15 mouse cellular contexts compared by ENCODE assay signal in the genomic region with DNA sequence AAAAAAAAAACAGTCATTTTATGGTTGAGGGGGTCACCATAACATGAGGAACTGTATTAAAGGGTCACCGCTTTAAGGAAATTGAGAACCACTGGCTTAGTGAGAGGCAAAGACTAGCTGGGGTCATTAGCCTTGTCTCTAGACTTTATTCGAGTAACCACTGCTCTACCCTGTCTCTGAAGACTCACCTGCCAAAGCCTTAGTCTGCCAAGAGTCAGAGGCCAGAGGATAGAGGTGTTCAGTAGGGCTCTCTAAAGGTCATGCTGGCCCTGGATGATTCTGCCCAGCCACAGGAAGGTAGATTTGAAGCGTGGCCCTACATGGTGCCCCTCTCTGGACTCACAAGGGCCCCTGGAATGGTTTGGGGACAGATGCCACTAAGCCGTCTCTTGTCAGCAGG. TPM values are rescaled to one million over a fixed set of nuclear protein-coding genes. Genes with fewer than 3 reads are reported as not detected.
DNase-seq lines count a peak whose midpoint lies in the region; ATAC-seq and TF ChIP-seq lines count a peak whose summit lies in the region.
"Had no signal": no experiment of that assay in that cellular context is flagged by ENCODE, and none has a peak within 500 bp of the region (broad histone marks: within the 10 kb centered on the region; RNA-seq: fewer than 3 reads in every experiment).

No protein-coding gene starts in this region.

- no peak overlapping the region for H3K4me3 ChIP-seq in heart, embryonic 10.5 days
- H3K4me3 ChIP-seq in heart, embryonic 12.5 days = no peak overlapping the region
- no peak overlapping the region for H3K4me3 ChIP-seq in kidney, embryonic 14.5 days (ENCODE audit: low read length)
- H3K4me3 ChIP-seq in lung, postnatal 0 days (ENCODE audit: low read depth, low read length) = no peak overlapping the region
- no peak overlapping the region for H3K4me3 ChIP-seq in stomach, postnatal 0 days (ENCODE audit: low read depth, low read length)
- H3K4me3 ChIP-seq: forebrain, embryonic 15.5 days; myocyte had no signal

- no peak overlapping the region for H3K9ac ChIP-seq in heart, embryonic 12.5 days
- H3K9ac ChIP-seq in kidney, embryonic 14.5 days (ENCODE audit: low read depth, low read length) = no peak overlapping the region
- no peak overlapping the region for H3K9ac ChIP-seq in lung, postnatal 0 days (replicated peaks; ENCODE audit: low read depth)
- no peak overlapping the region for H3K9ac ChIP-seq in stomach, postnatal 0 days (ENCODE audit: low read length)
- H3K9ac ChIP-seq: forebrain, embryonic 15.5 days had no signal

- no peak overlapping the region for H3K4me2 ChIP-seq in heart, embryonic 12.5 days
- no peak overlapping the region for H3K4me2 ChIP-seq in kidney, embryonic 14.5 days (replicated peaks; ENCODE audit: low read depth, low read length)
- no peak overlapping the region for H3K4me2 ChIP-seq in lung, postnatal 0 days (replicated peaks; ENCODE audit: low read depth, low read length)
- no peak overlapping the region for H3K4me2 ChIP-seq in stomach, postnatal 0 days (replicated peaks; ENCODE audit: low read depth)
- H3K4me2 ChIP-seq: forebrain, embryonic 15.5 days; midbrain, embryonic 11.5 days had no signal

- no peak for ATAC-seq in heart, embryonic 12.5 days (ENCODE audit: insufficient number of reproducible peaks, low FRiP score)
- ATAC-seq in kidney, embryonic 14.5 days (ENCODE audit: low FRiP score, low TSS enrichment) = no peak
- no peak for ATAC-seq in lung, postnatal 0 days
- ATAC-seq in stomach, postnatal 0 days (ENCODE audit: low FRiP score, low TSS enrichment) = no peak
- ATAC-seq: forebrain, embryonic 15.5 days had no signal

- H3K27ac ChIP-seq in heart, embryonic 10.5 days = peak overlapping the region; percentile 37; the same call in 1 of the 2 replicates
- no peak overlapping the region for H3K27ac ChIP-seq in heart, embryonic 12.5 days (ENCODE audit: poor library complexity, severe bottlenecking)
- H3K27ac ChIP-seq in kidney, embryonic 14.5 days (ENCODE audit: low read depth, low read length) = peak overlapping the region; percentile 48; the same call in 1 of the 2 replicates
- peak overlapping the region; percentile 82 for H3K27ac ChIP-seq in lung, postnatal 0 days (ENCODE audit: low read length)
- peak overlapping the region; percentile 88 for H3K27ac ChIP-seq in stomach, postnatal 0 days (replicated peaks)
- H3K27ac ChIP-seq: forebrain, embryonic 15.5 days had no signal

- no peak for DNase-seq in heart, embryonic 10.5 days (ENCODE audit: low spot score)
- DNase-seq in kidney, postnatal 4 days = no peak
- no peak for DNase-seq in lung, postnatal 0 days (ENCODE audit: low spot score)
- no peak for DNase-seq in lung, adult 18-20 months
- no peak for DNase-seq in stomach, postnatal 0 days (ENCODE audit: low spot score)
- DNase-seq in yolk sac, embryonic 10.5 days (ENCODE audit: low spot score) = no peak
- DNase-seq: adrenal gland, postnatal 25 days; cerebellum, adult 8-10 months; heart, adult 11 months; thymus, postnatal 25 days had no signal

- H3K27me3 ChIP-seq in heart, embryonic 10.5 days (ENCODE audit: insufficient read depth, poor library complexity, severe bottlenecking) = no peaks in the 10 kb centered on the region
- H3K27me3 ChIP-seq in heart, embryonic 12.5 days (replicated peaks) = no peaks in the 10 kb centered on the region
- H3K27me3 ChIP-seq in kidney, embryonic 14.5 days (ENCODE audit: control insufficient read depth, insufficient read depth, low read length) = no peaks in the 10 kb centered on the region
- H3K27me3 ChIP-seq in lung, postnatal 0 days (replicated peaks; ENCODE audit: insufficient read depth, low read length) = no peaks in the 10 kb centered on the region
- H3K27me3 ChIP-seq in stomach, postnatal 0 days (ENCODE audit: control insufficient read depth, insufficient read depth, low read length) = no peaks in the 10 kb centered on the region
- H3K27me3 ChIP-seq: forebrain, embryonic 15.5 days had no signal

- peaks cover 20% of the 10 kb centered on the region for H3K36me3 ChIP-seq in heart, embryonic 10.5 days
- peaks cover 21% of the 10 kb centered on the region for H3K36me3 ChIP-seq in heart, embryonic 12.5 days
- H3K36me3 ChIP-seq in kidney, embryonic 14.5 days (ENCODE audit: control insufficient read depth, insufficient read depth, low read length) = peaks cover 16% of the 10 kb centered on the region; the same call in 1 of the 2 replicates
- peaks cover 15% of the 10 kb centered on the region for H3K36me3 ChIP-seq in lung, postnatal 0 days (ENCODE audit: insufficient read depth, low read length)
- peaks cover 25% of the 10 kb centered on the region for H3K36me3 ChIP-seq in stomach, postnatal 0 days (ENCODE audit: control insufficient read depth, insufficient read depth, low read length)

- H3K9me3 ChIP-seq in heart, embryonic 10.5 days = no peaks in the 10 kb centered on the region
- H3K9me3 ChIP-seq in heart, embryonic 12.5 days (replicated peaks) = no peaks in the 10 kb centered on the region
- H3K9me3 ChIP-seq in kidney, embryonic 14.5 days (ENCODE audit: control insufficient read depth, low read length) = no peaks in the 10 kb centered on the region
- H3K9me3 ChIP-seq in lung, postnatal 0 days (ENCODE audit: low read length) = no peaks in the 10 kb centered on the region
- no peaks in the 10 kb centered on the region for H3K9me3 ChIP-seq in stomach, postnatal 0 days (ENCODE audit: control insufficient read depth, low read length)
- H3K9me3 ChIP-seq: forebrain, embryonic 15.5 days had no signal

- peaks cover 74% of the 10 kb centered on the region for H3K4me1 ChIP-seq in heart, embryonic 10.5 days
- H3K4me1 ChIP-seq in heart, embryonic 12.5 days (replicated peaks) = peaks cover 65% of the 10 kb centered on the region
- H3K4me1 ChIP-seq in kidney, embryonic 14.5 days (ENCODE audit: control insufficient read depth, insufficient read depth, low read length) = peaks cover 23% of the 10 kb centered on the region
- peaks cover 36% of the 10 kb centered on the region for H3K4me1 ChIP-seq in lung, postnatal 0 days (ENCODE audit: insufficient read depth, low read depth, low read length)
- peaks cover 12% of the 10 kb centered on the region; the same call in 1 of the 2 replicates for H3K4me1 ChIP-seq in stomach, postnatal 0 days (replicated peaks; ENCODE audit: control insufficient read depth, insufficient read depth)
- H3K4me1 ChIP-seq: forebrain, embryonic 15.5 days had no signal

- WGBS in heart, embryonic 10.5 days = 77% methylated on average over 4 of the region's 4 CpGs
- 75% methylated on average over 4 of the region's 4 CpGs for WGBS in heart, embryonic 12.5 days
- 73% methylated on average over 4 of the region's 4 CpGs for WGBS in kidney, embryonic 14.5 days
- WGBS in lung, postnatal 0 days = 67% methylated on average over 4 of the region's 4 CpGs
- 78% methylated on average over 4 of the region's 4 CpGs for WGBS in stomach, postnatal 0 days

- TF ChIP-seq CTCF in lung, postnatal 0 days (IDR thresholded peaks at IDR 0.05) = no peak
- TF ChIP-seq CTCF in stomach, postnatal 0 days (IDR thresholded peaks at IDR 0.05; ENCODE audit: low read depth) = no peak

- no peak for TF ChIP-seq EP300 in lung, postnatal 0 days (IDR thresholded peaks at IDR 0.05)
- no peak for TF ChIP-seq EP300 in stomach, postnatal 0 days (optimal IDR thresholded peaks at IDR 0.05)

RNA-seq across cellular contexts. Expression of a gene that starts 9.2 kb away (rescaled TPM):
- 9.4 and 13.2 TPM in 2 replicates for polyA plus RNA-seq in heart, embryonic 10.5 days (2016; fragmentation: Nextera tagmentation; extraction: Ambion mirVana)
- polyA plus RNA-seq in heart, embryonic 12.5 days (2016; fragmentation: Nextera tagmentation; extraction: Ambion mirVana) = 15.6 and 16.4 TPM in 2 replicates
- polyA plus RNA-seq in kidney, embryonic 14.5 days (2014; fragmentation: Nextera tagmentation; extraction: Ambion mirVana) = 6.3 and 7.1 TPM in 2 replicates
- polyA plus RNA-seq in lung, postnatal 0 days (2015; fragmentation: Nextera tagmentation; extraction: Ambion mirVana) = 49.2 and 52.3 TPM in 2 replicates
- polyA plus RNA-seq in stomach, postnatal 0 days (2015; fragmentation: Nextera tagmentation; extraction: Ambion mirVana) = 30.8 and 32.2 TPM in 2 replicates

RNA-seq across cellular contexts. Expression of a gene that starts 15.3 kb away (rescaled TPM):
- 7.1 and 10.1 TPM in 2 replicates for polyA plus RNA-seq in heart, embryonic 10.5 days (2016; fragmentation: Nextera tagmentation; extraction: Ambion mirVana)
- 7.1 and 7.3 TPM in 2 replicates for polyA plus RNA-seq in heart, embryonic 12.5 days (2016; fragmentation: Nextera tagmentation; extraction: Ambion mirVana)
- 3.8 and 6.5 TPM in 2 replicates for polyA plus RNA-seq in kidney, embryonic 14.5 days (2014; fragmentation: Nextera tagmentation; extraction: Ambion mirVana)
- polyA plus RNA-seq in lung, postnatal 0 days (2015; fragmentation: Nextera tagmentation; extraction: Ambion mirVana) = 22.9 and 24.6 TPM in 2 replicates
- 32.0 and 37.4 TPM in 2 replicates for polyA plus RNA-seq in stomach, postnatal 0 days (2015; fragmentation: Nextera tagmentation; extraction: Ambion mirVana)

RNA-seq across cellular contexts. Expression of a gene that starts 33.1 kb away (rescaled TPM):
- polyA plus RNA-seq in heart, embryonic 10.5 days (2016; fragmentation: Nextera tagmentation; extraction: Ambion mirVana) = 13.4 and 14.6 TPM in 2 replicates
- 11.4 and 13.4 TPM in 2 replicates for polyA plus RNA-seq in heart, embryonic 12.5 days (2016; fragmentation: Nextera tagmentation; extraction: Ambion mirVana)
- 9.7 and 11.3 TPM in 2 replicates for polyA plus RNA-seq in kidney, embryonic 14.5 days (2014; fragmentation: Nextera tagmentation; extraction: Ambion mirVana)
- 5.9 and 8.3 TPM in 2 replicates for polyA plus RNA-seq in lung, postnatal 0 days (2015; fragmentation: Nextera tagmentation; extraction: Ambion mirVana)
- polyA plus RNA-seq in stomach, postnatal 0 days (2015; fragmentation: Nextera tagmentation; extraction: Ambion mirVana) = 5.3 and 6.7 TPM in 2 replicates

RNA-seq across cellular contexts. Expression of a gene that starts 35.4 kb away (rescaled TPM):
- 0.74 and 1.2 TPM in 2 replicates for polyA plus RNA-seq in heart, embryonic 10.5 days (2016; fragmentation: Nextera tagmentation; extraction: Ambion mirVana)
- polyA plus RNA-seq in heart, embryonic 12.5 days (2016; fragmentation: Nextera tagmentation; extraction: Ambion mirVana) = 0.55 and 1.1 TPM in 2 replicates
- polyA plus RNA-seq in kidney, embryonic 14.5 days (2014; fragmentation: Nextera tagmentation; extraction: Ambion mirVana) = 0.31 and 0.43 TPM in 2 replicates
- polyA plus RNA-seq in lung, postnatal 0 days (2015; fragmentation: Nextera tagmentation; extraction: Ambion mirVana) = 0.23 and 0.36 TPM in 2 replicates
- polyA plus RNA-seq in stomach, postnatal 0 days (2015; fragmentation: Nextera tagmentation; extraction: Ambion mirVana) = 0.63 and 0.73 TPM in 2 replicates
